Mouse (Mus musculus) bone marrow macrophage, adult 2 months (primary cell): ENCODE measurements around the gene Ndufa4l2.

ENCODE experiments used
- CTCF ChIP-seq: IDR thresholded peaks from 2 replicates; pipeline ENCODE4 v1.5.1; 2012; ENCODE audit warnings: low read depth, mild to moderate bottlenecking, low read length, moderate library complexity
- POLR2A ChIP-seq: IDR thresholded peaks from 2 replicates; pipeline ENCODE4 v1.6.1; 2012; ENCODE audit warnings: mild to moderate bottlenecking, low read depth, low read length, borderline replicate concordance

DNA sequence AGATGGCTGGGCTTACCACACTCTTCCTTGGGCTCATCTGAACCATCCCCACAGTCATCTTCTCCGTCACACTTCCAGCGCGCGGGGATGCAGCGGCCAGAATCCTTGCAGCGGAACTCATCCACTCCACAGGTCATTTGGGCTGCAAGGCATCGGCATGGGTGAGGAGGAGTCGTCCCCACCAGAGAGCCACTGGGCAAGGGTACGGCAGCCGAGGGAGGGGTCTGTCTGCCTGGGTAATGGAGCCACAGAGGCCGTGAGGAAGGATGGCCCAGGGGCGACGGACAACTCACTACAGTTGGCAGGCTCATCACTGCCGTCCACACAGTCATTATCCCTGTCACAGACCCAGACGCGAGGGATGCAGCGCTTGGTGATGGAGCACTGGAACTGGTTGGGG is 35.1 kb downstream of the Ndufa4l2 start:
- TF ChIP-seq POLR2A (no peak), CTCF (no peak)
